Mouse (Mus musculus) ES-E14 (cell line): ENCODE data around the gene Tnrc18.

Source experiments
- CHD2 ChIP-seq: IDR thresholded peaks from 2 replicates; pipeline ENCODE4 v1.6.1; 2014; ENCODE audit warnings: mild to moderate bottlenecking, low read depth, low read length, inconsistent platforms
- HCFC1 ChIP-seq: IDR thresholded peaks from 2 replicates; pipeline ENCODE4 v1.6.1; 2012; ENCODE audit warnings: low read length, inconsistent platforms, borderline replicate concordance; ENCODE audit not compliant: insufficient read depth
- MAFK ChIP-seq: IDR thresholded peaks from 2 replicates; pipeline ENCODE4 v1.6.1; 2014; ENCODE audit warnings: mild to moderate bottlenecking, low read depth, low read length, inconsistent platforms; ENCODE audit not compliant: insufficient read depth
- ZC3H11A ChIP-seq: IDR thresholded peaks from 2 replicates; pipeline ENCODE4 v1.6.1; 2012; ENCODE audit warnings: low read depth, mild to moderate bottlenecking, inconsistent platforms, low read length, borderline replicate concordance
- ZNF384 ChIP-seq: IDR thresholded peaks from 2 replicates; pipeline ENCODE4 v1.6.1; 2012; ENCODE audit warnings: low read depth, low read length, inconsistent platforms

- TF ChIP-seq MAFK (no peak), ZNF384 (no peak), CHD2 (no peak), ZC3H11A (no peak), HCFC1 (no peak)
Observed at GRCm38 (mm10) chr5:142696865-142697264, 120.6 kb downstream of the Tnrc18 start.
